Mouse (Mus musculus): ENCODE measurements around the gene Igtp.
"Not testable (repeated sequence)": the region's sequence is repeated elsewhere in the genome, so short reads cannot be mapped to it uniquely, and the experiment has no call there.

Gene Igtp

GRCm38 (mm10) chr11:58199229-58200037, at the start of gene Igtp, which contains the start of gene Irgm2:
Gene Igtp, plus strand, starts transcription at chr11:58199556.
Gene Irgm2, plus strand, starts transcription at chr11:58199618.
- peak; percentile 99 for DNase-seq

- DNase-seq: no peak
These were observed 43.9 kb upstream of the Igtp start for GRCm38 (mm10) chr11:58155458-58155857.

- DNase-seq: no peak
These were observed 42.5 kb upstream of the Igtp start for GRCm38 (mm10) chr11:58156871-58157270.

GRCm38 (mm10) chr11:58165072-58165471, 34.3 kb upstream of the Igtp start:
- DNase-seq: no peak

GRCm38 (mm10) chr11:58167822-58168166, 31.6 kb upstream of the Igtp start:
- no peak for DNase-seq

- peak; percentile 97 for DNase-seq
These were observed 31.0 kb upstream of the Igtp start, which contains the start of gene Gemin5 for GRCm38 (mm10) chr11:58168167-58168915. Gene Gemin5, minus strand, starts transcription at chr11:58168539.

GRCm38 (mm10) chr11:58169666-58170065, 29.7 kb upstream of the Igtp start:
- no peak for DNase-seq

GRCm38 (mm10) chr11:58171459-58172091, 27.8 kb upstream of the Igtp start, which contains the start of gene Mrpl22:
Gene Mrpl22, plus strand, starts transcription at chr11:58171661.
- DNase-seq: peak; percentile 99

GRCm38 (mm10) chr11:58179563-58179962, 19.8 kb upstream of the Igtp start:
- DNase-seq: peak; percentile 97

- DNase-seq: not testable (repeated sequence)
These were observed 19.4 kb upstream of the Igtp start for GRCm38 (mm10) chr11:58179986-58180385.

- DNase-seq: no peak
These were observed 18.6 kb upstream of the Igtp start for GRCm38 (mm10) chr11:58180756-58181155.

GRCm38 (mm10) chr11:58183579-58183978, 15.8 kb upstream of the Igtp start:
- no peak for DNase-seq

- DNase-seq: no peak
These were observed 9.7 kb upstream of the Igtp start for GRCm38 (mm10) chr11:58189675-58190074.

- DNase-seq: peak; percentile 95
These were observed 6.0 kb upstream of the Igtp start for GRCm38 (mm10) chr11:58193326-58193725.

GRCm38 (mm10) chr11:58193860-58194520, 5.4 kb upstream of the Igtp start:
- no peak for DNase-seq

- no peak for DNase-seq
These were observed 693 bp upstream of the Igtp start for GRCm38 (mm10) chr11:58198663-58199062.

GRCm38 (mm10) chr11:58200226-58200625, 870 bp downstream of the Igtp start:
- no peak for DNase-seq

- no peak for DNase-seq
These were observed 1.7 kb downstream of the Igtp start for GRCm38 (mm10) chr11:58201052-58201451.

- no peak for DNase-seq
These were observed 11.0 kb downstream of the Igtp start for GRCm38 (mm10) chr11:58210321-58210886.

GRCm38 (mm10) chr11:58211062-58211681, 11.8 kb downstream of the Igtp start:
- DNase-seq: peak; percentile 93

- no peak for DNase-seq
These were observed 12.3 kb downstream of the Igtp start for GRCm38 (mm10) chr11:58211682-58212067.
